Mouse (Mus musculus): Measurements from ENCODE around the gene Col11a2.

Col11a2 gene

DNA sequence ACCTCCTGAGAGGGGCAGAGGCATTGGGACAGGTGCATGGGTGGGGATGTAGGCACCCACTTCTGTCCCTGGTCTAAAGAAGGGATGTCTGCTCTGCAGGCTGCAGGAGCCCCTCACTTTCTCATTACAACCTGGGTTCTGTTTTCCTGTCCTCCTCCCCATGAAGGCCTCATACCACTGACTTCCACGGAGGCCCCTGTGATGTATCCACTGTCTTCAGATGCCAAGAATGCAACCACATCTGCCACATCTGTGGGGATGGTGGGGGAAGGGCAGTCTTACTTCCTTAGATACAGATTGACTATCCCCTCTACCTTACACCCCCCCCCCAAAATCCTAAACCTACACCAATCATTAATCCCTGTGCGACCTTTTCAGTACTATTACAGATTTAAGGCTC lies 13.0 kb upstream of the Col11a2 start:
- DNase-seq (ENCODE audit: low spot score in 2 of 2), result no peak

DNA sequence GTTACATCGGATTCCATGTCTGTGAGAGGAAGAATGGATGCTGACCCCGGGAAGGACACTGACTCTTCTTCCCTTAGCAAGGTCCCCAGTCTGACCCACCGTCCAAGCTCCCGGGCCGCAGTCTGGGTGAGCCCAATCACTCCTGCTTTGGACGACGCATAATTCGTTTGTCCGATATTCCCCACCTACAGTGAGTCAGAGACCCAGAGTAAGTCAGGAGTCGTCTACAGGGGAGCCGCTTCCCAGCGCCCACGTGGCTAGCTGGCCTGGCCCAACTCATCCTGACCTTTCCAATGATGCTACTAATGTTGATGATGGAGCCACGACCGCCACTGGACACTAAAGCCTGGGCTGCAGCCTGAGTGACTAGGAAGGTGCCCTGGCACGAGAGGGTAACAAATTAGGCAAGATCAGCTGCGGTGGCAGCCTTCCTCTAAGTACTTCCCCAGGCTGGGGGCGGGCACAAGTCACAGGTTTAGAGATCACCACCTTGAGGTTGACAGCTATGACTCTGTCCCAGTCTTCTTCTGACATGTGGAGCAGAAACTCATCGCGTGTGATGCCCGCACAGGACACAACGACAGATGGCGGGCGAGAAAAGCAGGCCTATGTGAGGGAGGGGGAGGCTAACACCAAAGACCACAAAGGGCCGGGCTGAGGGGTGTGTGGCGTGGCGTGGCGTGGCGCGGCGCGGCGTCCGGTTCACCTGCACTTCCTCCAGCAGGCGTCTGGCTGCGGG lies 12.2 kb upstream of the Col11a2 start:
- DNase-seq (ENCODE audit: low spot score in 2 of 2), result no peak

DNA sequence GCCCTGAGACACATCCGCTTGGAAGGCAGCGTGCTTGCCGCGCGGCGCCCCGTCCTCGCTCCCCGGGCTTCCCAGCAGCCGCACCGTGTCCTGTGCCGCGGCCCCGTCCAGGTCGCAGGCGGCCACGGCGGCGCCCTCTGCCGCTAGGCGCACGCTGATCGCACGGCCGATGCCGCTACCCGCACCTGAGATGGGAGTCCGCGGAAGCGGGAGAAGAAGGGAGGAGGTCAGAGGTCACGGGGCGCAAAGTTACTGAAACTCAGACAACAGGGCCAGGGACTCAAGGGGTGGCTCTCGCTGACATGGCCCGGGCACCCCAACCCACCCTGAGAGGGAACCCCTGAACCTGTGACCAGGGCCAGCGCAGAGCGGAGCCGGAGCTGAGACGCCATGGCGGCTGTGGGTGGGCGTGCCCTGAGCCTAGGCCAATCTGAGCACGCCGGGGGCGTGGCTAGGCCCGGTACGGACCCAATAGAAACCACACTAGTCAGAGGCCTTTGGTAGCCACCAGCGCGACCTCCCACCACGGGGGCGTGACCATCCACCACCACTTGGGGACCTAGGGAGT lies 11.5 kb upstream of the Col11a2 start, which contains the start of gene H2-Ke6:
Gene H2-Ke6, minus strand, starts transcription at position 405 of the 568 bp plus-strand sequence.
- DNase-seq (ENCODE audit: low spot score in 2 of 2), result peak; percentile 87 to 93

DNA sequence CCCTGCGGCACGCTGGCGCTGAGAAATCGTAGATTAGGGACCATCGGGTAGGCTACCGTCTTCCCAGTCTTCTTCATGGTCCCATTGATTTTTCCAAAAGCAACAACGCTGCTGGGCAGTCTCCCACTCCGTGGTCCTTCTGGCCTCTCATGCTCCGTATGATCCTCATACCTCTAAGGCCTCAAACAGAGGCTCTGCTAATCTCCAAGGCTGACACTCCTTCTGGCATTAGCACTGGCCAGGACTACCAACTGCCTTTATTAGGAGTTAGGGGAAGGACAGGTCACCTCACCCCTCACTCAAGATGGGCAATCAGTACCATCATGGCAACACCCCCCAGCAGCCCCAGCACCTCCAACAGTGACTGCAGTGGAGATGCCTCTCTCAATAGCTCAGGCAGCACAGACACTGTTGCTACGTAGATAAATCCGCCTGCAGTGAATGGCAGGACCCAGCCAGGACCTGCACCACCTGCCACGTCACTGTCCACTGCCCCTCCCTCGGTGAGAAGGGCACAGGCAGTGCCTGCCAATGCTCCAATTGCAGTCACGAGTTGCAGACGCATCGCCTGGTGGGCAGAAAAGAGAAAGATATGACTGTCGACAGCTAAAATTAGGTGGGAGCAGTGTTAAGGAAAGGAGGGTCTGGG lies 10.6 kb upstream of the Col11a2 start:
- DNase-seq (ENCODE audit: low spot score in 2 of 2), result no peak

DNA sequence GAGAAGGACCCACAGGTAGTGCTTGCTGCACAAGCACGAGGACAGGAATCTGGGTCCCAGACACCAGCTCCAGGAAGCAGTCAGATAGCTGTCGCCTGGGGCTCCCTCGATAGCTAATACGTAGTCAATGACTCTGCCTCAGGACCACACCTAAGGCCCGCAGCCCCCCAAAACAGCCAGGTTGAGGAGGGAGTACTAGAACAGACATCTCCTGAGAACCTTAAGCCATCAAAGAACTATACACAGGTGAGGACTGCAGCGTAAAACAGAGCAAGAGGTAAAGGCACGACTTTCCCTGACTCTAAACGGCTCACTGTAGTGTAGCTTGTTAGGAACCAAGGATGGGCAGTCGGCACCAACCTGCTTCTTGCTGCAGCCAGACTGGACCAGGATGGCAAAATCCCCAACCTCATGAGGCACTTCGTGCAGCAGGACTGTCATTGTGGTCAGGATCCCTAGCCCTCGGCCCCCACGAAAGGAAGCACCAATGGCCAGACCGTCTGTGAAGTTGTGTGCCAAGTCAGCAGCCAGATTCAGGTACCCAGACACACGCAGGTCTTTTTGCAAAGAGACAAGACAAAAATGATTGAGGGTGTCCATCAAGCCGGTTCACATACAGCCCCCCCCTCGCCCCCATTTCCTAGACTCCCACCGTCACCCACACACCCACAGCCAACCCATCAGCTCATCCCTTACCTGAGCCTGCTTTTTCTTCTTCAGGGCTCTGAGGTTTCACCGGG lies 9.9 kb upstream of the Col11a2 start:
- no peak for DNase-seq (ENCODE audit: low spot score in 2 of 2)

DNA sequence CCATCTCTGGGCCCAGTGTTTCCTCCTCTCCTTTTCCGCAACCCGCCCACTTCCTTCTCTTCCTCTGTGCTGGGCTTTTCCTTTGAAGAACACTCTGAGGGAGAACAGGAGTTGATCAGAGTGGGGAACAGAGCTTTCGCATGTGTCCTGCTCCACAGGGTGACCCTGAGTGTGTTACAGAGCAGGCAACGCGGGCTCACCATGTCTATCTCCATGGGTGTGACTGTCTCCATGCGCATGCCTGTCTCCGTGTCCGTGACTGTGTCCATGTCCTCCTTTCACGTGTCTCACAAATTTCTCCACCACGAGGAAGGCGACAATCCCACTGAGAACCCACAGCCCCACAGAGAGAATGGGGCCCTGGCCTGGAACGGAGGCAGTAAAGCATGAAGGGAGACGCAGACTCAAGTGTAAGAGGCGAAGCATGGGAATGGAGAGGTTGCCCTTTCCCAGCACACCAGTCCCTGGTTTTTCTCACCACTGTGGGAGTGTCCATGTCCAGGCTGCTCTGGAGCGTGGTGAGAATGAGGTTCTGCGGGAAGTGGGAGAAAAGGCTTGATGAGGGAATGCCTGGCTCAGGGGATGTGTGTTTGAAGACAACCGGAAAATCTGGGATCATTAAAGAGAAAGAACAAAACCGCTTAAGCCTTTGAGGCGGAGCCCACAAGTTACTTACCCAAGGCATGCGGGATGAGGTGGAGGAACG lies 9.2 kb upstream of the Col11a2 start:
- DNase-seq (ENCODE audit: low spot score in 2 of 2), result no peak

GRCm38 (mm10) chr17:34030861-34031326 lies 8.3 kb upstream of the Col11a2 start:
- no peak for DNase-seq (ENCODE audit: low spot score in 2 of 2)

GRCm38 (mm10) chr17:34031465-34032173 lies 7.6 kb upstream of the Col11a2 start, which contains the start of the genes Slc39a7 and Rxrb:
Gene Slc39a7 (minus strand): TSS chr17:34031682.
Gene Rxrb (plus strand): TSS chr17:34031812.
- peak; percentile 96 to 97 for DNase-seq (ENCODE audit: low spot score in 2 of 2)

DNA sequence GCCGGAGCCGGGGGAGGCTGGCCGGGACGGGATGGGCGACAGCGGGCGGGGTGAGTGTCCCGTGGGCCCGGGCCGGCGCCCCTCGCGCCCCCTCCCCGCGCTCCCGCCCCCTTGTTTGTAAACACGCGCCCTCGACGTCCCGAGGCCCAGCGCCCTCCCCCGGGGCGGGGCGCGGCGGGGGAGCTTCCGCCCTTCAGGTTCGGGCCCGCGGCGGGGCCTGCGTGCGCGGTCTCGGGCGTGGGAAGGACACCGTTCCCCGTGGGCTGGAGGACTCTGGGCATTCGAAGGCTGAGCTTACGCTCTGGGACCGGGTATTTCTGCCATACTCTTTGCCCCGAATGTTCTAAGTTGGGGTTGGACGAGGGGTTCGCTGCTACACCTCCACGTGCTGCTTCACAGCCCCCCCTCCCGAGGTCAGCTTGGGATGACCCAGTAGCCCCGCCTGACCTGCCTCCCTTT lies 7.0 kb upstream of the Col11a2 start:
- DNase-seq (ENCODE audit: low spot score in 2 of 2), result no peak

DNA sequence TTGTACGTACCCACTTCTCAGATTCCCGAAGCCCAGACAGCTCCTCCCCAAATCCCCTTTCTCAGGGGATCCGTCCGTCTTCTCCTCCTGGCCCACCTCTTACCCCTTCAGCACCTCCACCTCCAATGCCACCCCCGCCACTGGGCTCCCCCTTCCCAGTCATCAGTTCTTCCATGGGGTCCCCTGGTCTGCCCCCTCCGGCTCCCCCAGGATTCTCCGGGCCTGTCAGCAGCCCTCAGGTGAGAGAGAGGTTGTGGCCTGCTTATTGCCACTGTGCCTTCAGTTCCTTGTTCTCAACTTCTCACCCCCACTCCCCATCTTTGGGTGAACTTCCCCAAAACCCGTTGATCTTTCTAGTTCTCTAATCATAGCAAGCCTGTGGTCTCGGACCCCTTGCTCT lies 6.4 kb upstream of the Col11a2 start:
- DNase-seq (ENCODE audit: low spot score in 2 of 2), result no peak

- DNase-seq (ENCODE audit: low spot score in 2 of 2), result no peak
Observed at GRCm38 (mm10) chr17:34033441-34033840, 5.8 kb upstream of the Col11a2 start.

DNA sequence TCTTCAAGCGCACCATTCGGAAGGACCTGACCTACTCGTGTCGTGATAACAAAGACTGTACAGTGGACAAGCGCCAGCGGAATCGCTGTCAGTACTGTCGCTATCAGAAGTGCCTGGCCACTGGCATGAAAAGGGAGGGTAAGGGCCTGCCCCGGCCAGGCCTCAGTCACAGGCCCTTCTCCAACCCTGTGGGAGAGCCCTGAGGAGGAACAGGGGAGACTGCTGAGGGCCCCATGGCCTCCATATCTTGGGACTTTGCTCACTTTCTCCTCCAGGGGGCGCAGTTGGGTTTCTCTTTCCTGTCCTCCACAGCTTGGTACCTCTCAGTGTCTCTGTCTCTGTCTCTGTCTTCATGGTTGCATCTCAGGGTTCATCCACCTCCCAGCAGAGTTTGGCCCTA lies 5.2 kb upstream of the Col11a2 start:
- no peak for DNase-seq (ENCODE audit: low spot score in 2 of 2)

DNA sequence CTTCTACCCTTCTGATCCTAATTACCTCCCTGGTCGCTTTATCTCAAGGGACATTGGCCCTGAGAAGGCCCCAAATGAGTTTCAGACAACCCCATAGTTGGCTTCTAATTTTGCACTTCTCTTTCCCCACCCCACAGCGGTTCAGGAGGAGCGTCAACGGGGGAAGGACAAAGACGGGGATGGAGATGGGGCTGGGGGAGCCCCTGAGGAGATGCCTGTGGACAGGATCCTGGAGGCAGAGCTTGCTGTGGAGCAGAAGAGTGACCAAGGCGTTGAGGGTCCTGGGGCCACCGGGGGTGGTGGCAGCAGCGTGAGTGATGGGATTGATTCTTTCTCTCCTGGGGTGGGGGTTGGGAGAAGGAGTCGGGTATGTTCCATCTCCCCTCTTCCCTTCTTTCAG lies 3.7 kb upstream of the Col11a2 start:
- no peak for DNase-seq (ENCODE audit: low spot score in 2 of 2)

DNA sequence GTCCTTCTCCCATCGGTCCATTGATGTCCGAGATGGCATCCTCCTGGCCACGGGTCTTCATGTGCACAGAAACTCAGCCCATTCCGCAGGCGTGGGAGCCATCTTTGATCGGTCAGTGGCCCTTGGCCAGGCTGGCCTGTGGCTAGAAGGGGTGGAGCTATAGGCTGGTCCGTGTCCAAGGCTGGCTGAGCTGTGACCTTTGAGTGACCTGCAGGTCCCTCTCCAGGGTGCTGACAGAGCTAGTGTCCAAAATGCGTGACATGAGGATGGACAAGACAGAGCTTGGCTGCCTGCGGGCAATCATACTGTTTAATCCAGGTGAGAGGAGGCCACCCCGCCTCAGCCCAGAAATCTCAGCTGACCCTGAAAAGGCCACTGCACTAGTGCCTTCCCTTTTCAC lies 2.6 kb upstream of the Col11a2 start:
- DNase-seq (ENCODE audit: low spot score in 2 of 2), result no peak

GRCm38 (mm10) chr17:34037241-34037640 lies 2.0 kb upstream of the Col11a2 start:
- no peak for DNase-seq (ENCODE audit: low spot score in 2 of 2)

GRCm38 (mm10) chr17:34038440-34038839 lies 797 bp upstream of the Col11a2 start:
- no peak for DNase-seq (ENCODE audit: low spot score in 2 of 2)

- DNase-seq (ENCODE audit: low spot score in 2 of 2), result no peak
Observed at GRCm38 (mm10) chr17:34039562-34040450, 569 bp downstream of the Col11a2 start.

DNA sequence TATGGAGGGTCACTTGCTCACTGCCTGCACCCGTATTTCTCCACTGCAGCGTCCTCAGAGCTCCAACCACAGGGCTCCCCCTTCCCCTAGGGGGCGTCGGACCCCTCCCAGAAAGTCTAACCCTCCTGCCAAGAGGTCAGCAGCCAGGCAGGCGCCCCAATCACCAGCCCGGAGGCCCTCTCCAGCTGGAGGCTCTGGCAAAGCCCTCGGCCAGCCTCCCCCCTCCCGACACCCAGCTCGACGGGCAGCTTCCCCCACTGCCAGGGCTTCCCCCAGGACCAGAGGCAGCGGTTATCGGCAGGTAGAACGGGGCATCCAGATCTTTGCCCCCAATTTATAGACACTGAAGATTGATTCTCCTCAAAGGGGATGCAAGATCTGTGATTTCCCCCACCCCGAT lies 6.7 kb downstream of the Col11a2 start:
- no peak for DNase-seq (ENCODE audit: low spot score in 2 of 2)

DNA sequence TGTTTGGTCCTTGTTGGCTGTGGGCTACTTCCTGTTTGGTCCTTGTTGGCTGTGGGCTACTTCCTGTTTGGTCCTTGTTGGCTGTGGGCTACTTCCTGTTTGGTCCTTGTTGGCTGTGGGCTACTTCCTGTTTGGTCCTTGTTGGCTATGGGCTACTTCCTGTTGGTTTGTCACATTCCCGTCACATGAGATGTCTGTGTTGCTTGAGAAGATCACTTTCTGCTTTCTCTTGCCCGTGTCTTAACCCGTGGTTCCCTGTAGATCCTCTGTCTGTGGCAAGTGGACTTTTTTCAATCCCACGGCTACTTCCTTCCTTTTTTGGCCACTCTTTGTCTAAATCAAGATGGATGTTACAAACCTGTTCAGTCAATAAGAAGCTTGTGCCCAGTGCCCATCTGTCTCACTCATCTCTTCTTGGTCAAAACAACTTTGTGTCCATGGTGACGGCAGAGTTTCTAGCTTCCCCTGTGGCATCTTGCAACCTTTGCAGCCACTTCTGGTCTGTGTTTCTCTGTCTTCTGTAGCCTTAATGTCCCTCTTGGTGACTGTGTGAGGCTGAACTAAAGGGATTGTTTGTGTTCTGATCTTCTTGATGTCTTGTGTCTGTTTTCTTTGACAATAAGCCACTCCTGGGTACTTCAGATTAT lies 8.3 kb downstream of the Col11a2 start:
- DNase-seq (ENCODE audit: low spot score in 2 of 2), result no peak

All from right cerebral cortex, adult 2 months (tissue).